Mouse (Mus musculus) bone marrow macrophage, adult 2 months (primary cell): ENCODE data around the gene Fndc9.

Source experiments
- CTCF ChIP-seq: IDR thresholded peaks from 2 replicates; pipeline ENCODE4 v1.5.1; 2012; ENCODE audit warnings: low read depth, mild to moderate bottlenecking, low read length, moderate library complexity
- POLR2A ChIP-seq: IDR thresholded peaks from 2 replicates; pipeline ENCODE4 v1.6.1; 2012; ENCODE audit warnings: mild to moderate bottlenecking, low read depth, low read length, borderline replicate concordance

GRCm38 (mm10) chr11:46216669-46217068, 18.7 kb upstream of the Fndc9 start:
- TF ChIP-seq POLR2A (no peak), CTCF (no peak)
